Mouse (Mus musculus) midbrain, embryonic 16.5 days (tissue): ENCODE measurements around the gene Aatk. TPM values are rescaled to one million over a fixed set of nuclear protein-coding genes. Genes with fewer than 3 reads are reported as not detected.

Experiments
- ATAC-seq: fragments of 200-750 bp; cut with Nextera tagmentation; 2 replicates; pipeline ENCODE4 v1.8.0; 2017; ENCODE audit warnings: moderate TSS enrichment
- H3K27ac ChIP-seq: fragments of 300-500 bp; sonication (generic); 2 replicates; pipeline ENCODE4 v1.5.1; 2014; ENCODE audit warnings: mild to moderate bottlenecking, low read length, mixed read lengths
- H3K27me3 ChIP-seq: fragments of 300-500 bp; sonication (generic); 2 replicates; pipeline ENCODE4 v1.6.1; 2014; ENCODE audit warnings: low read depth, low read length, mixed read lengths; ENCODE audit not compliant: control insufficient read depth, insufficient read depth
- H3K36me3 ChIP-seq: fragments of 300-500 bp; sonication (generic); 2 replicates; pipeline ENCODE4 v1.6.1; 2014; ENCODE audit warnings: mild to moderate bottlenecking, low read length, moderate library complexity, mixed read lengths; ENCODE audit not compliant: control insufficient read depth, insufficient read depth
- H3K4me1 ChIP-seq: fragments of 300-500 bp; sonication (generic); 2 replicates; pipeline ENCODE4 v1.6.1; 2014; ENCODE audit warnings: mild to moderate bottlenecking, low read length, mixed read lengths; ENCODE audit not compliant: control insufficient read depth, insufficient read depth
- H3K4me2 ChIP-seq: fragments of 300-500 bp; sonication (generic); 2 replicates; pipeline ENCODE4 v1.6.1; 2014; ENCODE audit warnings: mild to moderate bottlenecking, low read length, mixed read lengths
- H3K4me3 ChIP-seq: fragments of 300-500 bp; sonication (generic); 2 replicates; pipeline ENCODE4 v1.5.1; 2014; ENCODE audit warnings: low read depth, mild to moderate bottlenecking, low read length, moderate library complexity, mixed read lengths
- H3K9ac ChIP-seq: fragments of 300-500 bp; sonication (generic); 2 replicates; pipeline ENCODE4 v1.6.1; 2014; ENCODE audit warnings: low read depth, low read length, mixed read lengths
- H3K9me3 ChIP-seq: fragments of 300-500 bp; sonication (generic); replicated peaks from 2 replicates; pipeline ENCODE4 v1.6.1; 2014; ENCODE audit warnings: mild to moderate bottlenecking, low read length, mixed read lengths; ENCODE audit not compliant: control insufficient read depth, poor library complexity, severe bottlenecking
- WGBS: fragments of 180-500 bp; shearing (Covaris S2); extraction: QIAGEN DNeasy Blood & Tissue Kit; methylation state at CpG from one replicate; pipeline ENCODE4 v1.1.7; 2014; 5-methylcytosine and 5-hydroxymethylcytosine counted together
- polyA plus RNA-seq: library from polyadenylated mRNA; unstranded; fragments of >200 nt; fragmentation: Nextera tagmentation; extraction: Ambion mirVana; gene quantifications from 2 replicates; pipeline ENCODE4 v1.2.1, GENCODE M21; 2015

The Aatk gene
- polyA plus RNA-seq, 1 experiment from 2014 or later: 46.5 TPM

- Histone ChIP-seq H3K4me2 (no peak overlapping the region), H3K27me3 (no peaks in the 10 kb centered on the region), H3K4me1 (no peaks in the 10 kb centered on the region), H3K27ac (no peak overlapping the region), H3K36me3 (no peaks in the 10 kb centered on the region), H3K9me3 (no peaks in the 10 kb centered on the region), H3K9ac (no peak overlapping the region), H3K4me3 (no peak overlapping the region)
- no peak for ATAC-seq
- 77% methylated on average over 10 of the region's 10 CpGs for WGBS
These were observed 67.2 kb downstream of the Aatk start for GRCm38 (mm10) chr11:119979596-119980385.

DNA sequence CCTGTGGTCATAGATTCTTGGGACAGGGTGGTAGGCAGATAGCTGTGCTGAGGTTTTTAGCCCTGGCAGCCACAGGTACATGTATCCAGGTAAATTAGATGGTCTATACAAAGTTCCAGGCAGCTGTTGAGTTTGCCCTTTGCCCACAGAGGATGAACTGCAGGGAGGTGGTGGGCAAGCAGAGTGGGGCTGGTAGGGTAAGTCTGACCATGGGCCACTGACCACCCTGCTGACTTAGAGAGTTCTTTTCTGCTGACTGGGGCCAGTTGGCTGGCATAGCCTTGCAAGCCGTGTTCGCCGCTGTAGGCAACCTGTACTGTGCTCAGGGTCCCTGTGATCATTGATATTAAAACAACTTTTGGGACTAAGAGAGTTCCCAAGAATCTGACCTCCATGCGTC is 68.3 kb downstream of the Aatk start:
- H3K36me3 ChIP-seq: no peaks in the 10 kb centered on the region
- H3K4me2 ChIP-seq: no peak overlapping the region
- ATAC-seq: no peak
- H3K9me3 ChIP-seq: no peaks in the 10 kb centered on the region
- H3K9ac ChIP-seq: no peak overlapping the region
- WGBS: 95% methylated on average over 4 of the region's 4 CpGs
- H3K27me3 ChIP-seq: no peaks in the 10 kb centered on the region
- no peak overlapping the region for H3K4me3 ChIP-seq
- no peak overlapping the region for H3K27ac ChIP-seq
- no peaks in the 10 kb centered on the region for H3K4me1 ChIP-seq

DNA sequence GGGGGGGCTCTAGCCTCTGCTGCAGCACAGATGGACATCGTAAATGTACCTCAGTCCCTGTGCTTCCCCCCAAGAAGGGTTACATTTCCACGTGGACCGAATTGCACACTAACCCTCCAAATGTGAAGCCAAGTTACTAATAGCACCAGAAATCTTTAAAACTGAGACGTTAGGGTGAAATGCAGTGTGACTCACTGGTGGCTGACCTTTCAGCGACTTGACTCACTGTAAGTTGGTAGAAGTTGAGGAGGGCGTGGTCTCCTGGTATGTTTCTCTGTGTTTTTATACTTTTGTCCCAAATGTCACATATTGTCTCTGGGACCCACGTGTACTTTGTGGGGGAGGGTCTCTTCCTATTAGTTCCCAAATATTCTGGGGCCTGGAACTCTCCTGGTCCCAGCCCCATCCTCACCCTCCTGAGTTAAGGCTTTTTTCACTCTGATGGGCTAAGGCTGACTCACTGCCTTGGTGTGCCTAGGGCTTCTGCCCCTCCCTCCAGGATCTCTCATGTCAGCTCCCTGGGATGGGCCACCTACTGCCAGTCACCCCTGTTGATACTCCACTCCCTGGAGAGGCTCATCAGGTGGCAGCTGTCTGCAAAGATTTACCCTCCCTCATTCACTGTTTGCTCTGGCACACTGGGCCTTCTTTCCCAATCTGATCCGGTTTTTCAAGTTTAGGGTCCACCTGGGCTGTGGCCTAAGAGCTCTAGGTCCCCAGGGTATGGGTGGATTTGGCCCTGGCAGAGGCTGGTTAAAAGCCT is 71.0 kb downstream of the Aatk start:
- Histone ChIP-seq H3K27ac (no peak overlapping the region), H3K4me1 (peaks cover under 1% of the 10 kb centered on the region; the same call in 1 of the 2 replicates), H3K36me3 (no peaks in the 10 kb centered on the region), H3K9me3 (no peaks in the 10 kb centered on the region), H3K4me2 (no peak overlapping the region), H3K27me3 (no peaks in the 10 kb centered on the region), H3K4me3 (no peak overlapping the region), H3K9ac (no peak overlapping the region)
- WGBS: 85% methylated on average over 8 of the region's 8 CpGs
- no peak for ATAC-seq

- Histone ChIP-seq H3K27me3 (no peaks in the 10 kb centered on the region), H3K36me3 (no peaks in the 10 kb centered on the region), H3K9me3 (no peaks in the 10 kb centered on the region), H3K27ac (no peak overlapping the region), H3K4me3 (no peak overlapping the region), H3K9ac (no peak overlapping the region), H3K4me1 (peaks cover 15% of the 10 kb centered on the region), H3K4me2 (no peak overlapping the region)
- 86% methylated on average over 4 of the region's 4 CpGs for WGBS
- ATAC-seq: no peak
These were observed 73.2 kb downstream of the Aatk start for GRCm38 (mm10) chr11:119973789-119974188.

DNA sequence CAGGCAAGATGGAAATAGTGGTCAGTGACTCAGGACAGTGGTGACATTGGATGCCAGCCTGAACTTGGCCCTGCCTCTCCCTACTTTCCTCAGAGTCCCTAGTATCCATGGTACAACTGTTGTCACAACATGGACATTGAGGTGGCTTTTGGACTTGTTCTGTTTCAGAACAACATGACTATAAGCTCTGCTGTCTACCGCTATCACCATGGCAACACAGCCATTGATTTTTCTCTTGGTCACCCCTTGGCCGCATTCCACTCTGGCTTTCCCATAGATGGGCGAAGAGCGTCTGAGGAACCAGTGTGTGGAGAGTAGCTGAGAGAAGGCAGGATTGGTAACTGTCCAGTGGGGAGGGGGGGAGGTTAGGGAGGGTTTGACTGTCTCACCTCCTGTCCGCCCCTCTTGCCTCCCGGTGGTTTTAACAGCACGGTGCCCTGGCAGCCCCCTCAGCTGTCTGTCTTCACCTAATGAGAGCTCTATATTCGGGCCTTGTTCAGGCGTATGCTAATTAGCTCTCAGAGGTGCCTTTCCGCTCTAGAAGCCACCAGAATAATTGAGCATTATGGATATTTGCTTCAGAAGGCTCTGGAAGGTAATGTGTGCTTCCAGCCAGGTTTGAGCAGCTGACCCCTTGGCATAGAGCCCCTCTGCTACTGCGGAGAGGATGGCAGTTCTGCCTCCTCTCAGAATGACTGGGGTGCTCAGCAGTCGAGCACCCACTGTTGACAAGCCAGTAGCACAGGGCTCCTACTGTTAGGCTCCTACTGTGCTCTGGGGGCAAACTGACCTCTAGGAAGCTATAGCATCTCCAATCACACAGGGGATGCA is 76.7 kb downstream of the Aatk start:
- Histone ChIP-seq H3K9ac (peak overlapping the region; percentile 38; the same call in 1 of the 2 replicates), H3K36me3 (no peaks in the 10 kb centered on the region), H3K4me3 (no peak overlapping the region), H3K4me1 (peaks cover 16% of the 10 kb centered on the region), H3K27me3 (no peaks in the 10 kb centered on the region), H3K27ac (peak overlapping the region; percentile 74), H3K4me2 (peak overlapping the region; percentile 17; the same call in 1 of the 2 replicates), H3K9me3 (no peaks in the 10 kb centered on the region)
- peak; percentile 79 for ATAC-seq
- WGBS: 18% methylated on average over 12 of the region's 12 CpGs

DNA sequence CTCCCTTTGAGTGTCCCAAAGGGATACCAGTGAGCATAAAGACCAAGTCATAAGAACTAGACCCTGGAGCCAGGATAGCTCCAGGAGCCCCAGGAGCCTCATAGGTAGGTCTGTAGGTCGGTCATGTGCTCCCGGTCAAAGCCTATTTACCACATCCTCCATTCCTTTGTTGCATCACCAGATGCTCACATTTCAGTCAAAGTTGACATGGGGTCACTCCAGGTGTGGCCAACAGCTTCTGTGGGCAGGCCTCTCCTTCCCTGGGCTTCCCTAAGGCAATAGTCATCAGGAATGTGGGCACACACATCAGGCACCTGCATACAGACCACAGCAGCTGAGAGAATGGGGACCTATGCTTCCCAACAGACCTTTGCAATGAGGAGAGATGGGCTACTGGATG is 79.1 kb downstream of the Aatk start:
- peaks cover 25% of the 10 kb centered on the region for H3K4me1 ChIP-seq
- no peak for ATAC-seq
- H3K36me3 ChIP-seq: no peaks in the 10 kb centered on the region
- H3K9me3 ChIP-seq: no peaks in the 10 kb centered on the region
- WGBS: 96% methylated on average over 2 of the region's 2 CpGs
- H3K9ac ChIP-seq: no peak overlapping the region
- H3K27ac ChIP-seq: no peak overlapping the region
- no peak overlapping the region for H3K4me3 ChIP-seq
- H3K4me2 ChIP-seq: no peak overlapping the region
- no peaks in the 10 kb centered on the region for H3K27me3 ChIP-seq

GRCm38 (mm10) chr11:119967401-119967800 is 79.6 kb downstream of the Aatk start:
- Histone ChIP-seq H3K36me3 (no peaks in the 10 kb centered on the region), H3K27me3 (no peaks in the 10 kb centered on the region), H3K4me3 (no peak overlapping the region), H3K4me2 (no peak overlapping the region), H3K9ac (no peak overlapping the region), H3K4me1 (peaks cover 25% of the 10 kb centered on the region), H3K27ac (no peak overlapping the region), H3K9me3 (no peaks in the 10 kb centered on the region)
- no peak for ATAC-seq
- 65% methylated on average over 8 of the region's 8 CpGs for WGBS

DNA sequence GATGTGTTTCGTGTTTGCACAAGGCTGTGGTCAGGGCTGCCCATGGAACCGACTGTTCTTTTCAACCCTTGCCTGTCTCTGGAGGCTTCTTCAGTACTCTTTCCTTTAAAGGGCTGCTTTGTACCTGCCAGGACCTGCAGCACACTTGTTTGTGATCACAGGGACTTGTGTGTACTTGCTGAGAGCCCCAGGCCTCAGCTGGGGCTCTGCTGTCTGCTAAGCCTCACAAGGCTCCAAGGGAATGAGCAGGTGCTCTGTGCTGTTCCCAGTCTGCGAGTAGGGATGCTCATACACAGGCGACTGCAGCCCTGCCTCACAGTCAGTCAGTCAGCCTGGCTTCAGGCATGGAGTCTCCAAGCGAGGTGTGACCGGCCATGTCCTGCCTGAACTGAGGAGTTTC is 80.7 kb downstream of the Aatk start:
- Histone ChIP-seq H3K9ac (no peak overlapping the region), H3K4me2 (no peak overlapping the region), H3K36me3 (no peaks in the 10 kb centered on the region), H3K9me3 (no peaks in the 10 kb centered on the region), H3K27me3 (no peaks in the 10 kb centered on the region), H3K4me3 (no peak overlapping the region), H3K4me1 (peaks cover 25% of the 10 kb centered on the region), H3K27ac (no peak overlapping the region)
- WGBS: 82% methylated on average over 6 of the region's 6 CpGs
- ATAC-seq: no peak
